Mouse (Mus musculus) hindbrain, postnatal 0 days (tissue): Measurements from ENCODE around the gene Tubg1. TPM values are rescaled to one million over a fixed set of nuclear protein-coding genes. Genes with fewer than 3 reads are reported as not detected.
A peak's percentile ranks its signal among the peaks of the same experiment; 100 is the strongest.

ENCODE experiments used
- ATAC-seq: fragments of 200-750 bp; cut with Nextera tagmentation; 2 replicates; pipeline ENCODE4 v1.8.0; 2017; ENCODE audit warnings: mild to moderate bottlenecking, moderate TSS enrichment, moderate library complexity
- DNase-seq: peaks from one replicate; pipeline ENCODE4 v3.0.0-alpha.2; 2015; ENCODE audit warnings: low spot score
- H3K27ac ChIP-seq: fragments of 300-500 bp; sonication (generic); 2 replicates; pipeline ENCODE4 v1.5.1; 2014; ENCODE audit warnings: mild to moderate bottlenecking
- H3K27me3 ChIP-seq: fragments of 300-500 bp; sonication (generic); 2 replicates; pipeline ENCODE4 v1.6.1; 2014; ENCODE audit warnings: low read length, mixed read lengths; ENCODE audit not compliant: insufficient read depth
- H3K36me3 ChIP-seq: fragments of 300-500 bp; sonication (generic); 2 replicates; pipeline ENCODE4 v1.6.1; 2014; ENCODE audit warnings: low read length, mixed read lengths; ENCODE audit not compliant: insufficient read depth
- H3K4me1 ChIP-seq: fragments of 300-500 bp; sonication (generic); 2 replicates; pipeline ENCODE4 v1.6.1; 2014; ENCODE audit warnings: antibody characterized with exemption, low read length, mixed read lengths; ENCODE audit not compliant: insufficient read depth
- H3K4me2 ChIP-seq: fragments of 300-500 bp; sonication (generic); 2 replicates; pipeline ENCODE4 v1.6.1; 2014; ENCODE audit warnings: low read depth, mild to moderate bottlenecking, low read length, moderate library complexity, mixed read lengths
- H3K4me3 ChIP-seq: fragments of 300-500 bp; sonication (generic); 2 replicates; pipeline ENCODE4 v1.5.1; 2014; ENCODE audit warnings: low read length
- H3K9ac ChIP-seq: fragments of 300-500 bp; sonication (generic); replicated peaks from 2 replicates; pipeline ENCODE4 v1.6.1; 2014; ENCODE audit warnings: mild to moderate bottlenecking, low read length, moderate library complexity, mixed read lengths
- H3K9me3 ChIP-seq: fragments of 300-500 bp; sonication (generic); 2 replicates; pipeline ENCODE4 v1.6.1; 2016; ENCODE audit warnings: low read length, mixed read lengths
- CTCF ChIP-seq: IDR thresholded peaks from 2 replicates; pipeline ENCODE4 v1.5.1; 2016; ENCODE audit warnings: antibody characterized with exemption, control low read depth, low read depth
- WGBS: fragments of 180-500 bp; shearing (Covaris S2); extraction: QIAGEN DNeasy Blood & Tissue Kit; methylation state at CpG from one replicate; pipeline ENCODE4 v1.1.7; 2014; 5-methylcytosine and 5-hydroxymethylcytosine counted together
- polyA plus RNA-seq: library from polyadenylated mRNA; unstranded; fragments of >200 nt; fragmentation: Nextera tagmentation; extraction: Ambion mirVana; gene quantifications from 2 replicates; pipeline ENCODE4 v1.2.1, GENCODE M21; 2015
- total RNA-seq: library from RNA; depleted of rRNA; stranded (reverse); fragments of >200 nt; gene quantifications from 2 replicates; pipeline ENCODE4 v1.2.3, GENCODE M21; 2014

Tubg1 gene
- total and polyA plus RNA-seq, 2 experiments from 2014 or later: 68.3 to 72.8 TPM

- no peak overlapping the region for H3K4me2 ChIP-seq
- H3K9ac ChIP-seq: no peak overlapping the region
- no peak overlapping the region for H3K27ac ChIP-seq
- ATAC-seq (no peak), DNase-seq (no peak)
- H3K4me3 ChIP-seq: no peak overlapping the region
- peaks cover 13% of the 10 kb centered on the region; the same call in 1 of the 2 replicates for H3K4me1 ChIP-seq
- H3K9me3 ChIP-seq: no peaks in the 10 kb centered on the region
- peaks cover 3% of the 10 kb centered on the region; the same call in 1 of the 2 replicates for H3K36me3 ChIP-seq
- no peak for TF ChIP-seq CTCF
- H3K27me3 ChIP-seq: peaks cover 29% of the 10 kb centered on the region
- WGBS: 71% methylated on average over 5 of the region's 5 CpGs
Observed at GRCm38 (mm10) chr11:101080421-101080820, 39.3 kb upstream of the Tubg1 start.

GRCm38 (mm10) chr11:101081659-101082058 is 38.1 kb upstream of the Tubg1 start:
- TF ChIP-seq CTCF: no peak
- Histone ChIP-seq H3K4me3 (peak overlapping the region; percentile 75), H3K4me1 (peaks cover 20% of the 10 kb centered on the region; the same call in 1 of the 2 replicates), H3K27me3 (peaks cover 29% of the 10 kb centered on the region), H3K9me3 (no peaks in the 10 kb centered on the region), H3K4me2 (peak overlapping the region; percentile 100), H3K9ac (peak overlapping the region; percentile 38), H3K36me3 (peaks cover 2% of the 10 kb centered on the region; the same call in 1 of the 2 replicates), H3K27ac (peak overlapping the region; percentile 94)
- no peak for ATAC-seq
- DNase-seq: peak; percentile 15
- WGBS: 8% methylated on average over 10 of the region's 10 CpGs

- peak within 1 kb of the TSS; percentile 100 for H3K4me2 ChIP-seq
- peaks cover 26% of the 10 kb centered on the region for H3K27me3 ChIP-seq
- DNase-seq (peak; percentile 95), ATAC-seq (peak; percentile 90)
- peaks cover 22% of the 10 kb centered on the region; the same call in 1 of the 2 replicates for H3K4me1 ChIP-seq
- under 1% methylated on average over 51 of the region's 51 CpGs for WGBS
- peak within 1 kb of the TSS; percentile 94 for H3K27ac ChIP-seq
- no peaks in the 10 kb centered on the region for H3K9me3 ChIP-seq
- TF ChIP-seq CTCF: peak; percentile 68
- no peaks in the 10 kb centered on the region for H3K36me3 ChIP-seq
- peak within 1 kb of the TSS; percentile 90 for H3K9ac ChIP-seq
- H3K4me3 ChIP-seq: peak within 1 kb of the TSS; percentile 75
Observed at GRCm38 (mm10) chr11:101082208-101083082, 37.3 kb upstream of the Tubg1 start, which contains the start of gene Coasy. Gene Coasy, plus strand, starts transcription at chr11:101082565.

- DNase-seq (no peak), ATAC-seq (no peak)
- peak overlapping the region; percentile 75 for H3K4me3 ChIP-seq
- H3K9ac ChIP-seq: peak overlapping the region; percentile 90
- peaks cover 27% of the 10 kb centered on the region for H3K4me1 ChIP-seq
- 31% methylated on average over 19 of the region's 19 CpGs for WGBS
- H3K36me3 ChIP-seq: no peaks in the 10 kb centered on the region
- H3K27ac ChIP-seq: peak overlapping the region; percentile 94
- H3K9me3 ChIP-seq: no peaks in the 10 kb centered on the region
- TF ChIP-seq CTCF: no peak
- H3K27me3 ChIP-seq: peaks cover 18% of the 10 kb centered on the region
- H3K4me2 ChIP-seq: peak overlapping the region; percentile 100
Observed at GRCm38 (mm10) chr11:101083083-101083697, 36.5 kb upstream of the Tubg1 start.

- no peak overlapping the region for H3K4me3 ChIP-seq
- H3K9me3 ChIP-seq: no peaks in the 10 kb centered on the region
- TF ChIP-seq CTCF: no peak
- H3K27me3 ChIP-seq: peaks cover 8% of the 10 kb centered on the region
- ATAC-seq: no peak
- peaks cover 27% of the 10 kb centered on the region for H3K4me1 ChIP-seq
- no peak overlapping the region for H3K9ac ChIP-seq
- peaks cover 9% of the 10 kb centered on the region; the same call in 1 of the 2 replicates for H3K36me3 ChIP-seq
- no peak overlapping the region for H3K4me2 ChIP-seq
- no peak for DNase-seq
- WGBS: 80% methylated on average over 14 of the region's 14 CpGs
- no peak overlapping the region for H3K27ac ChIP-seq
Observed at GRCm38 (mm10) chr11:101084246-101084645, 35.5 kb upstream of the Tubg1 start.

- Histone ChIP-seq H3K4me3 (no peak overlapping the region), H3K4me2 (no peak overlapping the region), H3K9me3 (no peaks in the 10 kb centered on the region), H3K4me1 (peaks cover 27% of the 10 kb centered on the region), H3K36me3 (peaks cover 15% of the 10 kb centered on the region; the same call in 1 of the 2 replicates), H3K9ac (no peak overlapping the region), H3K27me3 (peaks cover 2% of the 10 kb centered on the region; the same call in 1 of the 2 replicates), H3K27ac (no peak overlapping the region)
- DNase-seq (no peak), ATAC-seq (no peak)
- WGBS: 93% methylated on average over 12 of the region's 12 CpGs
- TF ChIP-seq CTCF: no peak
Observed at GRCm38 (mm10) chr11:101084811-101085210, 34.9 kb upstream of the Tubg1 start.
